Mouse (Mus musculus) lung, adult 2 months (tissue): ENCODE results near the gene Tfap2d. TPM values are rescaled to one million over a fixed set of nuclear protein-coding genes. Genes with fewer than 3 reads are reported as not detected.

ENCODE experiments used
- DNase-seq: peaks from one replicate; pipeline ENCODE4 v3.0.0; 2022
- H3K4me1 ChIP-seq: fragments of 200-500 bp; 2 replicates; pipeline ENCODE4 v1.6.1; 2011; ENCODE audit warnings: low read length; ENCODE audit not compliant: control insufficient read depth, insufficient read depth
- H3K4me3 ChIP-seq: fragments of 200-500 bp; replicated peaks from 2 replicates; pipeline ENCODE3; 2011; ENCODE audit warnings: low read depth, mild to moderate bottlenecking, control low read depth, low read length; ENCODE audit errors: extremely low read depth
- CTCF ChIP-seq: fragments of 200-500 bp; IDR thresholded peaks from 2 replicates; pipeline ENCODE4 v1.5.1; 2011; ENCODE audit warnings: mild to moderate bottlenecking, low read length, control low read depth; ENCODE audit not compliant: insufficient read depth
- POLR2A ChIP-seq: fragments of 200-500 bp; IDR thresholded peaks from 2 replicates; pipeline ENCODE4 v1.6.1; 2011; ENCODE audit warnings: low read depth, mild to moderate bottlenecking, control low read depth, low read length, borderline replicate concordance; ENCODE audit errors: extremely low read depth
- whole genome bisulfite sequencing: fragments of 180-500 bp; shearing (Covaris S2); methylation state at CpG from one replicate; pipeline ENCODE4 v1.1.7; 2018; 5-methylcytosine and 5-hydroxymethylcytosine counted together
- polyA plus RNA-seq: library from polyadenylated mRNA; depleted of rRNA; stranded (reverse); fragments of >200 nt; gene quantifications from 2 replicates; pipeline ENCODE4 v1.2.3, GENCODE M21; 2012

Gene Tfap2d
- polyA plus RNA-seq, 1 experiment, result not detected

- Histone ChIP-seq H3K4me3 (no peak overlapping the region), H3K4me1 (no peaks in the 10 kb centered on the region)
- DNase-seq, result no peak
- 4% methylated on average over 13 of the region's 13 CpGs for WGBS
- TF ChIP-seq POLR2A, result no peak
- no peak for TF ChIP-seq CTCF
These were observed 4.3 kb downstream of the Tfap2d start for GRCm38 (mm10) chr1:19106841-19107800.

- DNase-seq, result no peak
- Histone ChIP-seq H3K4me3 (no peak overlapping the region), H3K4me1 (no peaks in the 10 kb centered on the region)
- no peak for TF ChIP-seq POLR2A
- TF ChIP-seq CTCF, result no peak
- 6% methylated on average over 3 of the region's 3 CpGs for WGBS
These were observed 5.0 kb downstream of the Tfap2d start for GRCm38 (mm10) chr1:19107801-19108200.

GRCm38 (mm10) chr1:19109711-19110110 is 6.9 kb downstream of the Tfap2d start:
- no peak for DNase-seq
- Histone ChIP-seq H3K4me1 (no peaks in the 10 kb centered on the region), H3K4me3 (no peak overlapping the region)
- TF ChIP-seq CTCF (no peak), POLR2A (no peak)
- 2% methylated on average over 16 of the region's 16 CpGs for WGBS

- TF ChIP-seq POLR2A (no peak), CTCF (no peak)
- DNase-seq, result no peak
- Histone ChIP-seq H3K4me1 (no peaks in the 10 kb centered on the region), H3K4me3 (no peak overlapping the region)
- WGBS, result 4% methylated on average over 5 of the region's 5 CpGs
These were observed 7.4 kb downstream of the Tfap2d start for GRCm38 (mm10) chr1:19110211-19110610.

GRCm38 (mm10) chr1:19111020-19111419 is 8.2 kb downstream of the Tfap2d start:
- TF ChIP-seq POLR2A (no peak), CTCF (no peak)
- no peaks in the 10 kb centered on the region for H3K4me1 ChIP-seq

GRCm38 (mm10) chr1:19178742-19179397 is 76.0 kb downstream of the Tfap2d start:
- Histone ChIP-seq H3K4me3 (no peak overlapping the region), H3K4me1 (no peaks in the 10 kb centered on the region)
- TF ChIP-seq CTCF (no peak), POLR2A (no peak)
- no peak for DNase-seq
- 7% methylated on average over 4 of the region's 4 CpGs for WGBS

More at GRCm38 (mm10) chr1:19111020-19111419, 8.2 kb downstream of the Tfap2d start:
- WGBS, result 2% methylated on average over 22 of the region's 22 CpGs
- no peak for DNase-seq
- no peak overlapping the region for H3K4me3 ChIP-seq

- TF ChIP-seq CTCF (peak; percentile 28; the same call in 1 of the 2 replicates), POLR2A (no peak)
- no peak for DNase-seq
- Histone ChIP-seq H3K4me1 (no peaks in the 10 kb centered on the region), H3K4me3 (no peak overlapping the region)
- 5% methylated on average over 12 of the region's 12 CpGs for WGBS
These were observed 102.8 kb downstream of the Tfap2d start for GRCm38 (mm10) chr1:19205649-19206048.

GRCm38 (mm10) chr1:19206194-19206593 is 103.4 kb downstream of the Tfap2d start:
- 2% methylated on average over 7 of the region's 7 CpGs for WGBS
- H3K4me3 ChIP-seq, result no peak overlapping the region
- H3K4me1 ChIP-seq, result no peaks in the 10 kb centered on the region
- no peak for TF ChIP-seq POLR2A
- no peak for TF ChIP-seq CTCF
- DNase-seq, result no peak

- no peaks in the 10 kb centered on the region for H3K4me1 ChIP-seq
- no peak for DNase-seq
- TF ChIP-seq POLR2A (no peak), CTCF (no peak)
- 5% methylated on average over 4 of the region's 4 CpGs for WGBS
- no peak overlapping the region for H3K4me3 ChIP-seq
These were observed 104.8 kb downstream of the Tfap2d start for GRCm38 (mm10) chr1:19207611-19208010.
